Mouse (Mus musculus) right cerebral cortex, postnatal 25 days (tissue): Measurements from ENCODE around the gene Arl6ip5.
"Not testable (repeated sequence)": the region's sequence is repeated elsewhere in the genome, so short reads cannot be mapped to it uniquely, and the experiment has no call there.

ENCODE experiments used
- DNase-seq: peaks from one replicate; pipeline ENCODE4 v3.0.0; 2022

Gene Arl6ip5

DNA sequence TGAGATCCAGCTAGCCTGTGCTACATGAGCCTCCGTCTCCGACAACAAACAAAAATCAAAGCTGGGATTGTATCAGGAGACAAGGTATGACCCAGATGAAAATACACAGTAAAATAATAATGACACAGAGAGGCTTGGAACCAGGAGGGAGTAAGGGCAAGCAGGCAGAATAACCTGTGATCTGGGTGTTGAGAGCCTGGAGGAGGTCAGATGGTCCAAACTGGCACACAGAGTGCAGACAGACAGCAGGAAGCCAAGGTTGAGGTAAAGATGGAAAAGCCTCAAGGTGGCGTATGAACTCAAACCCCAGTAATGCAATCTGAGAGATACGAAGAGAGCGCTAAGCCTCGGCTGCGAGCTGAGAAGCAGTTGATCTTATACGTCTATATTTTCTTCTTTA is 14.0 kb downstream of the Arl6ip5 start:
- DNase-seq, result no peak

DNA sequence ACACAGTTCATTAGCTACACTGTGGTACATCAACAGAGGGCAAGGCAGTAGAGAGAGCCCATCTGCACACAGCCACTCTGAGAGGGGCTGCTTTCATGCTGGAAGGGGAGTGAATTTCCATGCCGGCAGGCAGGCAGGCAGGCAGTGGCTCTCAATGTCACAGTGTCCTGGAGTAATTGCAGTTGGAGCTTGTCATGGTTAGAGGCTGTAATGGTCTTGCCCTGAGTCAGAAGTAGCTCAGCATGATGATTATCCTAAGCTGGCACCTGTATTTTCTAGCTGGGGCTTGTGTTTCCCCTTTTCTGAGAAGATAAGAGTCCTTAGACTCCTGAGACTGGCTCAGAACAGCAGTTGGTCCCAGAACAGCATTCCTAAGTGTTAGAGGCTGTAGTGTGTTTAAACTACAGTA is 15.6 kb downstream of the Arl6ip5 start:
- no peak for DNase-seq

DNA sequence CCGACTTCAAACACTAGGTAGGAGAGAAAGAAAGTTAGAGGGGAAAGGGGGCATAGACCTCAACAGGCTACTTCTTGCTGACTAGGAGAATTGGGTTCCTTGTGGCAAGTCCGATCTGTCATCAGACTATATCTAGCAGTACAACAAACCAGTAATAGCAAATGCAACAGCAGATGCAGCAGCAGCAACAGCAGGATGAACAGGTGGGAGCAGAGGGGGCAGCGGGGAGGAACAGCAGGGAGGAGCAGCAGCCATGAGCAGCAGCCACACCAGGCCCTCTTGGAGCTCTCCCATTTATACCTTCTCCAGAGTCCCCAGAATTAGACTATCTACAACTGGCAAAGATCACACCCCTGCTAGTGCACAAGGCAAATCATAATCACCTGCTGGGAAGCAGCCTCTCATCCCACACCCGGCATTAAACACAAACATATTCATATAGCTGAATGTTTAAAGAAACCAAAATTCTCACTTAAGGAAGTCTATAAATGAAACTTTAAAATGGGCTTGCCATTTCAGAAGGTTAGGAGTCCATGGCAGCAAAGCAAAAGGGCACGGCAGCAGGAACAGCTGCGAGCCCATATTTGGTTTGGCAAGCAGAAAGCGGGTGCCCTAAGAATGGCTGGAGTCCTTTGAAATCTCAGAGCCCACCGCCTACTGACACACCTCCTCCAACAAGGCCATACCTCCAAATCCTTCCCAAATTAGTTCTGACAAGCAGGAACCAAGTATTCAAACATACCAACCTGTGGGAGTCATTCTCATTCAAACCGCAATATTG is 16.8 kb downstream of the Arl6ip5 start:
- no peak for DNase-seq

DNA sequence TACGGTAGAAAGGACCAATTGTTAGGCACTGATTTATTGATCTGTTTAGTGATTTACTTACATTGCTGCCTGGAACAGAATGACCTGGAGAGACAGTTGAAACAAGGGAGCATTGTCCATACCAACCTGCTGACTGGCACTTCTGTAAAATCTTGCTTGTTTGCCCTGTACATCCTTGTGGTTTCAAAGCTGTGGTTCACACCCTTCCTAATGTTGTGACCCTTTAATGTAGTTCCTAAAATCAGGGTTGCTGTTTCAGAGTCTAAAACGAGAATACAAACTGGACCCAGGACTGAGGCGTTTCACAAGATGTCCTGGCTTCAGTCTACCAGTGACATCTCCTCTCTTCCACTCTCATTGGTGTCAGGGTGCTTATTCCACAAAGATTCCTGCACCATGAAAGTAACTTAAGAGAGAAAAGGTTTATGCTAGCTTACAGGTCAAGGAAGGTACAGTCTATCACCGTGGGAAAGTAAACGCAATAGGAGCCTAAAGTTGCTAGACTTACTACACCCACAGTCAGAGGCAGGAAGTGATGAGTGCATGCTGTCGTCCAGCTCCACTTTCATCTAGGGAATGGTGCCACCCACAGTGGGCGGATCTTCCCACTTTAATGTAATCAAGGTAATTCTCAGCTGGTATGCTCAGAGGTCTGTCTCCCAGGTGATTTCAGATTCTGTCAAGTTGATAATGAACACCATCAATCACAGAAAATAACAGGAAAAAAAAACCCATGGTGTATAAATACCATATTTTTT is 24.6 kb downstream of the Arl6ip5 start:
- DNase-seq, result no peak

DNA sequence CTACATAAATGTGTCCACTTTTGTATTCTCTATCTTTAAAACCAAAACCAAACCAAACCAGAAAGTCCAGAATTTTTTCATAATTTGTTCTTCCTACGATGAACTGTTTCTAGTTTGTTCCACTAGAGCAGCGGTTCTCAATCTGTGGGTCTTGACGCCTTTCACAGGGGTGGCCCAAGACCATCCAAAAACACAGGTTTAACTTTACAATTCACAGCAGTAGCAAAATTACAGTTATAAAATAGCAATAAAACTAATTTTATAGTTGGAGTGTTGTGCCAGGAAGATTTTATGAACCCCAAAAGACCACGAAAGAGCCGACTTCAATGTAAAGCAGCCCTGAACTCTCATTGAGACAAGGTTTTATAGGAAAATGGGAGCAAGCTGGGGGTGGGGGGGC is 25.6 kb downstream of the Arl6ip5 start:
- no peak for DNase-seq

DNA sequence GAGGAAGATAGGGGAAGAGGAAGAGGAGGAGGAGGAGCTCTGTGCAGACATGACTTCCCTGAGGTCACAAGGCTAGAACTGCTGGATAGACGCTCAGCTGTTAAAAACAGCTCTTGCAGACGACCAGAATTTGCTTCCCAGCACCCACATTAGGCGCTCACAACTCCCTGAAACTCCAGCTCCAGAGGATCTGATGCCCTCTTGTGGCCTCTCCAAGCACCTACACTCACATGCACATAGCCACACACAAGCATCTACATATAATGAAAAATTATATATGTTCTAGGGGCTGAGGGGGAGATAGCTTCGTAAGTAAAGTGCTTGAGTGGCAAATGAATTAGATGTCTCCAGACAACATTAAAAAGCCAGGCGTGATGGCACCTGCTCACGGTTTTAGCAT is 28.9 kb downstream of the Arl6ip5 start:
- DNase-seq, result no peak

DNA sequence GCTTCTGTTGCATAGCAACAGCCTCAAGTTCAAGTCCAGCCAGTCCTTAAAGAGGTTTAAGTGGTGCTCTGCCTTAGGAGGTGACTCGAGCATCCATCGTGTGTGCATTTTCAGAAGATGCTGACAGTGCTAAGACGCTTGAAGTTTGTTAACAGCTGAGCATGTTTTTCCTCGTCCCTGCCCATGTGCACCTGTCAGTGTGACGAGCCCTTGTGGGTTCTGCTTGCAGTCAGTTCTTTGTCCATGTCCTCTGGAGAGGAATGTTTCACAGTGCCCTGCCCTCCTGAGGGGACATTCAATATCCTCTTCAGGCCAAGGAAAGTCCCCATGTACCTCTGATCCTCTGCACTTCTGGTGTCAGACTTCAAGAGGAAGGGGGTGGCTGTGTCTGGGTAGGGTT is 29.6 kb downstream of the Arl6ip5 start:
- DNase-seq, result no peak

DNA sequence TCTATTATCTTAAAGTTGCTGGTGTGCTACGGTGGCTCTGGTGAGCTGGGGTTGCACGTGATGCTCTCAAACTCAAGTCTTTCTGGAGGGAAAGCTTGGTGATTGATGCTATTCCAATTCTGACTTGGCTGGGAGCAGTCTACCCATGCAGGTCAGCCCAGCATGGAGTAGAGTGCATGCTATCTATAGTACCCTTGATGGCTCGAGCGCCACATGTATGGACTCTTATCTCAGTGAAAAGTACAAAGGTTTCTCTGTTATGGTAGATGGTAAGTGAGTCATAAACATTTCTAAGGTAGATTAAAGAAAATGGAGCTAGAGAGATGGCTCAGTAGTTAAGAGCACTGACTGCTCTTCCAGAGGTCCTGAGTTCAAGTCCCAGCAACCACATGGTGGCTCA is 32.0 kb downstream of the Arl6ip5 start:
- no peak for DNase-seq

DNA sequence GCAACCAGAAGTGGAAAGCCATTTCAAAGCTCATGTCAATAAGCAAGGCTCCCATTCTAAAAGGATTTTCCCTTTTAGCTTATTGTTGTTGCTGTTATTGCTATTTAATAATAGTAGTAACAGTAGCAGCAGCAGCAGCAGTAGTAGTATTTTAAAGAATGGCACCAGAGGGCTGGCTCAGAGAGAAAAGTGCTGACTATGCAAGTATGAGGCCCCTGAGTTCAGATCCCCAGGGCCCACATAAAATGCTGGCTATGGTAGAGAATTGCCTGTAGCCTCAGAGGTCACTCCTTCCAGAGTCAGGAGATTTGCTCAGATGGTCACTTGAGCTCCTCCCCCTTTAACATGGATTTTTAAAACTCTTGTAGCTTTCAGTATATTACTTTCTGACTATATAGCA is 34.7 kb downstream of the Arl6ip5 start:
- no peak for DNase-seq

DNA sequence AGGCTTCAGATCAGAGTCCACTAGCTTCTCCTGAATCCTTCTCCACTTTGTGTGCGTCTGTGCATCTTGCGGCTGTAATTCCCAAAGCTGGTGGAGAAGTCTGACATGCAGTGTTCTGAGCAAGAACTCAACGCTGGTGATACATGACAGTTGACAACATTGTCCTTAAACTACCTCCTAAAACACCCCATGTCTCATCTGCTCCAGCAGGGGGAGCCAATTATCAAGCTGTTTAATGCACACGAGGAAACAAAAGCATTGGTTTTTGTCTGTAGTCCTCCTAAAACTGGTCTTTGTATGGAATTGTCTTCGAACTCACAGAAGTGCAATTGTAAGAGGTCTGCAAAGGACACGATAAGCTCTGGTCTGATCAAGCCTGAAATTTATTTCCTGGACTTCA is 40.5 kb downstream of the Arl6ip5 start:
- peak; percentile 40 for DNase-seq

DNA sequence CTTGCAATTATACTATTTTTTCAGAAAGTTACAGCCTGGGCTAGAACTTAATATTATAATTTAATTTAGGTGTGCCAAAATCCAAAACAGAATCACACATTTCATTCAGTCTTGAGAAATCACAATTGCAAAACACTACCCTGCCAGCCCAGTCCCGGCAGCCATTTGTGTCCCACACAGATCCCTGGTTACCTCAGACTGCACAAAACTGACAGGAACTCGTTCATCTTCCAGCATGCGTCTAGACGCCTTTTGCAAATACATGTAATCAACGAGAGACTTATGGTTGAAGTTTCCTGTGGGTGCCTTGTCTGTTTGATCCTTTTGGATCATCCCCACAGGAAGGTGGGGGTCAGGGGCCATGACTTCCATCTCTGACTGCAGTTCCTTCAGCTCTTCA is 41.6 kb downstream of the Arl6ip5 start:
- DNase-seq, result no peak

DNA sequence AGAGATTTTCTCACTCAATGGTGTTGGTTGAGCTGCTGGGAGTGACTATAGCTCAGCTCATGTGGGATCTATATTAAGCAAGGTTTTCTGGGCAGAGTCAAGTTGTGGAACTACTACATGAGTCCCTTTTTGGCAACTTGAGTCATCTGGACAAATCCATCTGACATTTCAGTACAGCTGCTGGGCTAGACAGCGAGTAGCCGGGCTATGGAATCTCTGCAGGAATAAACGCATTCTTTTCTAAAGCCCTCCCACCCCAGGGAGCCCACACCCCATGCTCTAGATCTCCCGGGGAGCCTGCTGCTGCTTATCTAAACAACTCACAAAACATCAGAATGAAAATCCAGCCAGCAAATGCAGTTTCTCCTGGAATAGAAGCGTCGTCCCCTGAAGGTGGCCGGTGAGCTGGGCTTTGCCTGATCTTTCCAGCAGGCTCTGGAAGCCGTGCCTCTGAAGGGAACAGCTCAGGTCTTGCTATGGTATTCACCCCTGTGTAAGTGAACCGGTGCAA is 42.3 kb downstream of the Arl6ip5 start, which contains the start of gene Lmod3:
Gene Lmod3, minus strand, starts transcription at position 49 of the 511 bp plus-strand sequence.
- DNase-seq, result peak; percentile 13

DNA sequence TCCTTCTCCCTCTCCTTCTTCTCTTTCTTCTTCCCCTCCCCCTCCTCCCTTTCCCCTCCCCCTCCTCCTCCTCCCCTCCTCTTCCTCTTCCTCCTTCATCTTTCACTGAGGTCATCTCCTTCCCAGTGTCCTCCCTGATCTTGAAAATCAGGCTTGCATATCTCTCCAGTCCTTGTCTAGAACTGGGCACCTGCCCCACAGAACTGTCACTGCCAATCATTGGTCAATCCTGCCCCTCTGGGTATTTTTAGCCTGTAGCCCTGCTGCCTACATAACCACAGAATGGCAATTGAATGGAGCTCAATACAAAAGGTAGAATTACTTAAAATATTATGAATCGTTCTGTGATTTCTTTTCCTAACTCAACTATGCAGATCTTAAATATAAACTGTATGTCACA is 48.0 kb downstream of the Arl6ip5 start:
- no peak for DNase-seq

DNA sequence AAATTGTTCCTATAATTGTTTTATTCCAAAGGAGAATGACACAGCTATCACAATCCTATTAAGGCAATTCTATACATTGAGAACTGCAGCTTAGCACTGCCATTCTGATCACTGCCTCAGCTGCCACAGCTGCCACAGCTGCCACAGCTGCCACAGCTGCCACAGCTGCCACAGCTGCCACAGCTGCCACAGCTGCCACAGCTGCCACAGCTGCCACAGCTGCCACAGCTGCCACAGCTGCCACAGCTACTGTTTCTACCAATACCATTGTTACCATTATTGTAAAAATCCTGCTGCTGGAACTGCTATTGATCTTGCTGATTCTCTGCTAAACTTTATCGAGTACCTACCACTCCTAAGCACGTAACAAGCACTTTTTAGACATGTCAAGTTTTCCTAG is 49.4 kb downstream of the Arl6ip5 start:
- not testable (repeated sequence) for DNase-seq

DNA sequence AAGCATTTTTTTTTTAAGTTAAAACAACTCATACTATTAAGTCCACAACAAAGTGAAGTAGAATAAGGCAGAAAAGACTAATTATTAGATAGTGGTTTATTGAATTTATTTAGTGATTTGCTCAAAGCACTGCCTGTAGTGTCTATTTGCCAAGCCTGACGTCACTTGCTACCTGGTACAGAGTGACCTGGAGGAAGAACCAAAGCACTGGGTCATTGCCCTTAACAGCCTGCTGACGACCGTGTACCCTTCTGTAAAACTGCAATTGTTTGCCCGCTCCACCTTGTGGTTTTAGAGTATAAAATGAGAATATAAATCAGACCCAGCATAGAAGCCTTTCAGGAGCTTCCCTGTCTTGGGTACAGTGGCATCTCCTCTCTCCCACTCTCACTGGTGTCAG is 51.7 kb downstream of the Arl6ip5 start:
- no peak for DNase-seq

DNA sequence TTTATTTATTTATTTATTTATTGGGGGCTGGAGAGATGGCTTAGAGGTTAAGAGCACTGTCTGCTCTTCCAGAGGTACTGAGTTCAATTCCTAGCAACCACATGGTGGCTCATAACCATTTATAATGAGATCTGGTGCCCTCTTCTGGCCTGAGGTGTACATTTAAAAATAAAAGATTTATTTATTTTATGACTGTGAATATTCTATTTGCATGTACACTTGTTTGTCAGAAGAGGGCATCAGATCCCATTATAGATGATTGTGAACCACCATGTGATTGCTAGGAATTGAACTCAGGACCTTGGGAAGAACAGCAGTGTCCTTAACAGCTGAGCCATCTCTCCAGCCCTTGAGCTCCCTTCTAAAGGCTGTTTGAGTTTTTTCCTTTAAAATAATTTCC is 53.3 kb downstream of the Arl6ip5 start:
- not testable (repeated sequence) for DNase-seq

DNA sequence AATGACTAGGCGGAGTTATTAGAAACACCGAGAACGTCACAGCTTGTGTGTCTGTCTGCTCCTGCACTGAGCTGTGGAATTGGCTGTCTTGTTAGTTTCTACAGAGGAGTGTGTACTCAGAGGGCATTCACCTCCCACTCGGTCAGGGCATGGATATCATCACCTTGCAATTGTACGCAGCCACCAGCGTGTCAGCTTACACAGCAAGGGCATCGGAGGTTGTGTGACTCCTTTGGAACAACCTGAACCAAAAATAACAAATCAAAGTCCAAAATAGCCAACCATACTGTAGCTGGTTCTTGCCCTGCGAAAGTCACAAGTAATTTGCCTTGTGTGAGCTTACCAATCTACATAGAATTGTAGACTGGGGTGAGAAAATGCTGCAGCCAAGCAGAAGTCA is 54.8 kb downstream of the Arl6ip5 start:
- DNase-seq, result no peak

DNA sequence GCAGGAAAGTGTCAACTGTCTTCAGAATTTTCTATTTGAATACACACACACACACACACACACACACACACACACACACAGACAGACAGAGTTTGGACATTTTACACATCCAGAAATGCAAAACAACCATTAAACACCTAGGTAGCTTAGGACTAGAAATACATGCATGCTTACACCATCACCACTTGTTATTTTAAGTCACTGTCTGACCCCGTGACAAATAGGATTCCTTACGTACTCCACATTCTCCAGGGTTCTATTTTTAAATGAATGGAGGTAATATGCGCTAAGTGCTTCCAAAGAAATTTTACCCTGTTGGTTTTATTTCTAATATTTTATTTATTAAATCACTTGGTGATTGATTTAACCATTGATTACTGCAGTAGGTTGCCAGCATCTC is 55.2 kb downstream of the Arl6ip5 start:
- no peak for DNase-seq

DNA sequence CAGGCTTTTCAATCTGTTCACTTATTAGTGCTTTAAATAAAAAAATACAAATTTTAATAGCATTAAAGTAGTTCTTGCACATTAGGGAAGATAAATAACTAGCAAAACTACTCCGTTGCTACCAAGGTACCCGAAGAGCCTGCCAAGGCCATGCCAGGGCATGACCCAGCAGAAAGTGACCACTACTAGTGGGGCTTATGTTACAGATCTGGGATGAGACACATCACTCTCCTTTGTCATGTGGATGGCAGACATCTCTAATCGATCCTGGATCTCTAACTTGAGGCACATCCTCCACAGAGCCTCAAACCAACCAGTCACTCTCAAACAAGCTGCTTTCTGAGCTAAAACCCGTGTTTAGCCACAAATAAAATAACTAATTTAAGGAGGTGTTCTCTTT is 56.2 kb downstream of the Arl6ip5 start:
- no peak for DNase-seq

DNA sequence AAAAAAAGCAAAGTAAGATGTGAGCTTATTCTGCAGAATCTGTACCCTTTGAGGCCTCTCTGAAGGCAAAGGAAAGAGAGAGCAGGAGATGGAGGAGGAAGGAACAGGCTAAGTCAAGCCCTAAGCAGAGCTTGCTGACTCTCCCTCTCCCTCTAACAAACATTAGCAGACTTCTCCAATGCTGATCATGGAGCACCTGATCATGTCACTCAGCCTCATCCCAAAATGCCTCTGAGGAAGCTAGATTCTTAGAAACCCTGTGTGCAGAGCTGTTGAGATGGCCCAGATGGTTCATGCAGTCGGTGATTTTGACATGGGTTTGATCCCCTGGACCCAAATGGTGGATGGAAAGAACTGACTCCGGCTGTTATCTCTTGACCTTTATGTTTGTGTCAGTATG is 56.6 kb downstream of the Arl6ip5 start:
- DNase-seq, result no peak

DNA sequence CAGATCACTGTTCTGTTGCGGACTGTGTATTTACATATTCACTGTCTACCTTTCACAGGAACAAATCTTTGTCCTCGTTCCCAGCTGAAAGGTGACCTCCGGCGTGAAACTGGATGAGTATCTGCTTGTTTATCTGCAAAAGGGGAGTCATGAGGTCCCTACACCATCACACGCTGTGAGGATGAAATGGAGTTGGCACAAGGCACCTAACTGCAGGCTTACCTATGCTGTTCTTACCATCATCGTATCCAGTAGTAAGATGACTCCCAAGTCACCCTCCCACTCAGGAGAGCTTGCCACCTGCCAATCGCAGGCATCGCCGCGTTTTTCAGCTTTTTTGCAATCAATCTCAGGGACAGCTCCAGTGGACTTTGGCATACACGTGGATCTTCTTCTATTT is 59.1 kb downstream of the Arl6ip5 start:
- DNase-seq, result no peak

DNA sequence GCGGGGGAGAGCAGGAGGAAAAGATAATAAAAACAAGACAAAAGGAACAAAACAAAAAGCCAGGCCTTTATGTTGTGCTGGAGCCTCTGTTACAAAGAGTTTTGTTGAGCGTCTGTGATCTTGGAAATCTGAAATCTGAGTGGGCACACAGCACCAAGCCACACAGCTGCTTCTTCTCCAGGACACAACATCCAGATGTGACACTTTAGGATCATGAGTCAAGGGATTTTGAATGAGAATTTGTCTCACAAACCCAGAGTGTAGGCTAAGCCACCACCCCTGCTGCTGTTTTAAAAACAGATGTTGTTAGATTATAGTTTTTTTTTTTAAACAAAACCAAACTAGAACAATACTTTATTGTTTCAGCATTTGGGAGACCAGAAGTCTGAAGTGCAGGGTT is 61.9 kb downstream of the Arl6ip5 start:
- no peak for DNase-seq

DNA sequence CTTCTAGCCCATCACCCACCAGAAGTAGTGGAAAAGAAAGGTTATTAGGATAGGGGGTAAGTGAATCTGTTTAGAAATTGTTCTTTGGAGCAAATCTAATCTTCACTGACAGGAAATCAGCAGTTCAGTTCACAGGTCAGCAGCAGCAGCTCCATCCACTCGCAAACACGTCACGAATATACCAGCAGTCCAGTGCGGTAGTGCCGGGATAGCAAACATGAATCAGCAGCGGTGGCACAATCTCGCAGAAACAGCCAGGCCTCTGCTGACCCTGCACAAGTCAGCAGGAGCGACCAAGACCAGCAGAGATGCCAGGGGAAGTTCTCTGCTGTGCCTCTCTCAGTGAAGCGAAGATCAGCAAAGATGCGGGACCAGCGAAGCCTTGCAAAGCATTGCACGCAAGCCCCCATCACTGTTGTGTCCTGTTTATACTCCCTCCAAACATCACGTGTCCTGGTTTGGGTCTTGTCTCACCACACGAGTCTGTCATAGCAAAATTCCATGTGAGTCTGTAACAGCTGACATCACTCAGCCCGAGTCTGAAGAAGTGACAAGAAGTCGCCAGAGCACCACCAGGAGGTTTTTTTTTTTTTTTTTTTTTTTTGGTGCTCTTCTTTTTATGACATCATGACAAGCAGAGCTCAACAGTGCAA is 62.7 kb downstream of the Arl6ip5 start:
- no peak for DNase-seq

DNA sequence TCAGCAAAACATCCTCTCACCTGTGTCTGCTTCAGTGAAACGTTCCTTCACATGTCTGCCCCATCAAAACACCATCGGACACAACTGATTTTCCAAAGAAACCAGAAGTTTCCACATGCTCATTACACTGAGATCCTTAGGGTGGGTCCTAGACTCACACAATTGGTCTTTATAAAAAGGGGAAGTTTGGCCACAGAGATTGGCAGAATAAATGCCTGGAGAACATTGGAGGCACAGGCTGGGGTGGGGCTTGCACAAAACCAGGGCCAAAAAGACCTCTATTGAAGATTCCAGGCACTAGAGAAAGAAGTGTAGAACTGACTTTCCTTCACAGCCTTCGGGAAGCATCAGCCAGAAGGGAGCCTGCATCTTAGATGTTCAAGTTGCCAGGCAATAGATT is 63.3 kb downstream of the Arl6ip5 start:
- no peak for DNase-seq
